Mouse (Mus musculus) MEL (cell line): ENCODE data around the gene Rgs12. TPM values are rescaled to one million over a fixed set of nuclear protein-coding genes. Genes with fewer than 3 reads are reported as not detected.
A peak's percentile ranks its signal among the peaks of the same experiment; 100 is the strongest.

ENCODE experiments used
- DNase-seq: peaks from one replicate; pipeline ENCODE4 v3.0.0; 2011; ENCODE audit warnings: low read depth, low spot score
- H3K27ac ChIP-seq: 2 replicates; pipeline ENCODE4 v1.5.1; 2012; ENCODE audit warnings: low read depth, mild to moderate bottlenecking, control low read depth, low read length, moderate library complexity; ENCODE audit not compliant: control insufficient read depth
- H3K27me3 ChIP-seq, 2 experiments: fragments of 150-350 bp in 1 of 2; sonication (generic) in 1 of 2; 2 replicates each; pipeline ENCODE4 v1.6.1; 2012; ENCODE audit warnings: low read length in 2 of 2, mild to moderate bottlenecking in 2 of 2, improper control_type of control experiment in 1 of 2, moderate library complexity in 1 of 2; ENCODE audit not compliant: insufficient read depth in 2 of 2, control insufficient read depth in 1 of 2
- H3K36me3 ChIP-seq, 2 experiments: 2 replicates each; pipeline ENCODE4 v1.6.1; 2012 to 2014; ENCODE audit warnings: low read length in 2 of 2, improper control_type of control experiment in 1 of 2, inconsistent platforms in 1 of 2, mild to moderate bottlenecking in 1 of 2; ENCODE audit not compliant: insufficient read depth in 2 of 2, control insufficient read depth in 1 of 2
- H3K4me1 ChIP-seq, 2 experiments: fragments of 150-350 bp in 1 of 2; sonication (generic) in 1 of 2; 2 replicates each; pipeline ENCODE4 v1.6.1; 2012; ENCODE audit warnings: low read length in 2 of 2, improper control_type of control experiment in 1 of 2, mild to moderate bottlenecking in 1 of 2; ENCODE audit not compliant: insufficient read depth in 2 of 2, control insufficient read depth in 1 of 2
- H3K4me3 ChIP-seq, 2 experiments: fragments of 150-350 bp in 1 of 2; sonication (generic) in 1 of 2; 2 replicates each; pipeline ENCODE4 v1.5.1; 2012; ENCODE audit warnings: low read depth in 2 of 2, low read length in 2 of 2, mild to moderate bottlenecking in 2 of 2, moderate library complexity in 2 of 2, control low read depth in 1 of 2, improper control_type of control experiment in 1 of 2; ENCODE audit not compliant: control insufficient read depth in 1 of 2, insufficient read depth in 1 of 2
- H3K79me2 ChIP-seq: 2 replicates; pipeline ENCODE4 v1.6.1; 2012; ENCODE audit warnings: mild to moderate bottlenecking, low read length, moderate library complexity; ENCODE audit not compliant: control insufficient read depth, poor library complexity, insufficient read depth
- H3K9ac ChIP-seq: 2 replicates; pipeline ENCODE4 v1.6.1; 2012; ENCODE audit warnings: low read depth, mild to moderate bottlenecking, control low read depth, low read length, moderate library complexity; ENCODE audit not compliant: control insufficient read depth, poor library complexity, severe bottlenecking
- H3K9me3 ChIP-seq: fragments of 150-350 bp; sonication (generic); replicated peaks from 2 replicates; pipeline ENCODE4 v1.6.1; 2012; ENCODE audit warnings: mild to moderate bottlenecking, low read length, improper control_type of control experiment, moderate library complexity; ENCODE audit not compliant: insufficient read depth
- CHD1 ChIP-seq: IDR thresholded peaks from 2 replicates; pipeline ENCODE4 v1.6.1; 2012; ENCODE audit warnings: low read depth, mild to moderate bottlenecking, inconsistent platforms, low read length, improper control_type of control experiment
- CTCF ChIP-seq, 3 experiments: IDR thresholded peaks in 2 of 3; conservative IDR thresholded peaks in 1 of 3; 2 replicates each; pipeline ENCODE4 v1.5.1; 2011 to 2012; ENCODE audit warnings: low read length in 3 of 3, low read depth in 2 of 3, mild to moderate bottlenecking in 2 of 3, improper control_type of control experiment in 1 of 3, inconsistent platforms in 1 of 3, mixed read lengths in 1 of 3, moderate library complexity in 1 of 3; ENCODE audit not compliant: control insufficient read depth in 1 of 3, insufficient read depth in 1 of 3, poor library complexity in 1 of 3, severe bottlenecking in 1 of 3
- EP300 ChIP-seq, 2 experiments: IDR thresholded peaks; 2 replicates each; pipeline ENCODE4 v1.6.1; 2011; ENCODE audit warnings: improper control_type of control experiment in 2 of 2, low read length in 2 of 2, low read depth in 1 of 2, mild to moderate bottlenecking in 1 of 2
- ETS1 ChIP-seq: IDR thresholded peaks from 2 replicates; pipeline ENCODE4 v1.6.1; 2012; ENCODE audit warnings: low read depth, mild to moderate bottlenecking, inconsistent platforms, low read length, improper control_type of control experiment, moderate library complexity
- GABPA ChIP-seq: IDR thresholded peaks from 2 replicates; pipeline ENCODE4 v1.6.1; 2012; ENCODE audit warnings: low read depth, mild to moderate bottlenecking, inconsistent platforms, low read length, improper control_type of control experiment, moderate library complexity
- GATA1 ChIP-seq: IDR thresholded peaks from 2 replicates; pipeline ENCODE4 v1.6.1; 2011; ENCODE audit warnings: low read depth, low read length, improper control_type of control experiment
- HCFC1 ChIP-seq: IDR thresholded peaks from 2 replicates; pipeline ENCODE4 v1.6.1; 2012; ENCODE audit warnings: low read depth, mild to moderate bottlenecking, inconsistent platforms, low read length, improper control_type of control experiment, moderate library complexity
- JUND ChIP-seq: IDR thresholded peaks from 2 replicates; pipeline ENCODE4 v1.6.1; 2011; ENCODE audit warnings: low read depth, mild to moderate bottlenecking, improper control_type of control experiment, low read length
- KAT2A ChIP-seq: conservative IDR thresholded peaks from 2 replicates; pipeline ENCODE4 v1.6.1; 2012; ENCODE audit warnings: low read depth, low read length, improper control_type of control experiment, inconsistent platforms
- MXI1 ChIP-seq: IDR thresholded peaks from 2 replicates; pipeline ENCODE4 v1.6.1; 2011; ENCODE audit warnings: mild to moderate bottlenecking, low read depth, low read length, improper control_type of control experiment
- MYC ChIP-seq: IDR thresholded peaks from 2 replicates; pipeline ENCODE4 v1.6.1; 2011; ENCODE audit warnings: low read depth, mild to moderate bottlenecking, low read length, improper control_type of control experiment, moderate library complexity
- NELFE ChIP-seq: IDR thresholded peaks from 2 replicates; pipeline ENCODE4 v1.6.1; 2011; ENCODE audit warnings: low read depth, low read length, improper control_type of control experiment
- POLR2A ChIP-seq, 2 experiments: IDR thresholded peaks; 2 replicates each; pipeline ENCODE4 v1.6.1; 2011 to 2012; ENCODE audit warnings: low read length in 2 of 2, mild to moderate bottlenecking in 2 of 2, control low read depth in 1 of 2, improper control_type of control experiment in 1 of 2, low read depth in 1 of 2, moderate library complexity in 1 of 2; ENCODE audit not compliant: control insufficient read depth in 1 of 2, insufficient read depth in 1 of 2, poor library complexity in 1 of 2
- POLR2AphosphoS2 ChIP-seq: IDR thresholded peaks from 2 replicates; pipeline ENCODE4 v1.6.1; 2011; ENCODE audit warnings: low read length, improper control_type of control experiment
- POLR2AphosphoS5 ChIP-seq: IDR thresholded peaks from 2 replicates; pipeline ENCODE4 v1.6.1; 2012; ENCODE audit warnings: low read depth, borderline replicate concordance, mild to moderate bottlenecking, inconsistent platforms, low read length, moderate library complexity, mixed read lengths
- RAD21 ChIP-seq: IDR thresholded peaks from 2 replicates; pipeline ENCODE4 v1.6.1; 2011; ENCODE audit warnings: mild to moderate bottlenecking, low read depth, low read length, improper control_type of control experiment
- RCOR1 ChIP-seq: IDR thresholded peaks from 2 replicates; pipeline ENCODE4 v1.6.1; 2012; ENCODE audit warnings: low read depth, mild to moderate bottlenecking, inconsistent platforms, low read length, improper control_type of control experiment
- SIN3A ChIP-seq: IDR thresholded peaks from 2 replicates; pipeline ENCODE4 v1.6.1; 2012; ENCODE audit warnings: low read length, improper control_type of control experiment, inconsistent platforms
- SMC3 ChIP-seq: IDR thresholded peaks from 2 replicates; pipeline ENCODE4 v1.6.1; 2011; ENCODE audit warnings: low read depth, low read length, improper control_type of control experiment
- TBP ChIP-seq: IDR thresholded peaks from 2 replicates; pipeline ENCODE4 v1.8.0; 2011; ENCODE audit warnings: low read depth, low read length, improper control_type of control experiment
- TCF12 ChIP-seq: IDR thresholded peaks from 2 replicates; pipeline ENCODE4 v1.6.1; 2014; ENCODE audit warnings: low read depth, mild to moderate bottlenecking, inconsistent platforms, low read length, improper control_type of control experiment, moderate library complexity
- UBTF ChIP-seq: IDR thresholded peaks from 2 replicates; pipeline ENCODE4 v1.6.1; 2012; ENCODE audit warnings: low read depth, mild to moderate bottlenecking, inconsistent platforms, low read length, improper control_type of control experiment, moderate library complexity, borderline replicate concordance; ENCODE audit not compliant: insufficient read depth
- USF2 ChIP-seq, 2 experiments: IDR thresholded peaks; 2 replicates each; pipeline ENCODE4 v1.6.1; 2011 to 2012; ENCODE audit warnings: improper control_type of control experiment in 2 of 2, low read length in 2 of 2, borderline replicate concordance in 1 of 2, inconsistent platforms in 1 of 2, low read depth in 1 of 2, mild to moderate bottlenecking in 1 of 2; ENCODE audit not compliant: insufficient read depth in 1 of 2
- ZKSCAN1 ChIP-seq: IDR thresholded peaks from 2 replicates; pipeline ENCODE4 v1.6.1; 2012; ENCODE audit warnings: low read depth, mild to moderate bottlenecking, inconsistent platforms, low read length, improper control_type of control experiment, moderate library complexity
- ZNF384 ChIP-seq: IDR thresholded peaks from 2 replicates; pipeline ENCODE4 v1.6.1; 2012; ENCODE audit warnings: low read depth, mild to moderate bottlenecking, inconsistent platforms, low read length, improper control_type of control experiment
- polyA plus RNA-seq, 2 experiments: library from polyadenylated mRNA; stranded (reverse) in 1 of 2; unstranded in 1 of 2; fragments of >175 nt in 1 of 2; fragments of >200 nt in 1 of 2; gene quantifications; 2 replicates each; pipeline versions ENCODE4 v1.2.1 to v1.2.4; 2012; ENCODE audit warnings: low replicate concordance in 2 of 2, low read depth in 1 of 2; ENCODE audit not compliant: insufficient read length in 2 of 2, insufficient read depth in 1 of 2, missing spikeins in 1 of 2
- total RNA-seq: library from RNA; depleted of rRNA; stranded (reverse); fragments of 300-350 nt; gene quantifications from 2 replicates; pipeline ENCODE4 v1.2.3, GENCODE M21; 2012

The Rgs12 gene
- total and polyA plus RNA-seq, 3 experiments: 11.9 to 15.4 TPM; not detected in 1

- Histone ChIP-seq H3K36me3 (peaks cover 0 to 4% of the 10 kb centered on the region in 2 experiments; a peak in 2 of 4 replicates), H3K27me3 (no peaks in the 10 kb centered on the region), H3K9ac (no peak overlapping the region), H3K79me2 (no peaks in the 10 kb centered on the region), H3K4me1 (peaks cover 0 to 9% of the 10 kb centered on the region in 2 experiments; a peak in 3 of 4 replicates), H3K4me3 (no peak overlapping the region), H3K27ac (no peak overlapping the region), H3K9me3 (no peaks in the 10 kb centered on the region)
- no peak for TF ChIP-seq JUND
- TF ChIP-seq MXI1: no peak
- TF ChIP-seq CTCF (IDR thresholded peaks at IDR 0.05 in 2 of 3, conservative IDR thresholded peaks at IDR 0.05 in 1 of 3; ENCODE audit: control insufficient read depth in 1 of 3, insufficient read depth in 1 of 3, low read depth in 2 of 3, low read length in 3 of 3, poor library complexity in 1 of 3, severe bottlenecking in 1 of 3): no peak
- TF ChIP-seq SMC3: no peak
- no peak for TF ChIP-seq CHD1
- no peak for TF ChIP-seq ZNF384
- no peak for TF ChIP-seq EP300 (IDR thresholded peaks at IDR 0.05; ENCODE audit: low read depth in 1 of 2, low read length in 2 of 2)
- no peak for TF ChIP-seq ZKSCAN1
- TF ChIP-seq POLR2AphosphoS2: no peak
- TF ChIP-seq ETS1: no peak
- no peak for TF ChIP-seq UBTF
- no peak for TF ChIP-seq TBP
- no peak for TF ChIP-seq TCF12
- TF ChIP-seq POLR2A (IDR thresholded peaks at IDR 0.05; ENCODE audit: control insufficient read depth in 1 of 2, insufficient read depth in 1 of 2, low read depth in 1 of 2, low read length in 2 of 2, poor library complexity in 1 of 2): no peak
- TF ChIP-seq SIN3A: no peak
- no peak for TF ChIP-seq POLR2AphosphoS5
- no peak for TF ChIP-seq RAD21
- TF ChIP-seq USF2 (IDR thresholded peaks at IDR 0.05; ENCODE audit: borderline replicate concordance in 1 of 2, insufficient read depth in 1 of 2, low read depth in 1 of 2, low read length in 2 of 2): no peak
- TF ChIP-seq KAT2A: no peak
- no peak for TF ChIP-seq RCOR1
- peak; percentile 27 for DNase-seq
Observed at GRCm38 (mm10) chr5:35001144-35001543, 51.9 kb downstream of the Rgs12 start.

- no peak for TF ChIP-seq NELFE
- no peak for TF ChIP-seq ZNF384
- TF ChIP-seq UBTF: no peak
- no peak for TF ChIP-seq GABPA
- no peak for TF ChIP-seq POLR2AphosphoS2
- no peak for TF ChIP-seq TBP
- no peak for TF ChIP-seq GATA1
- no peak for TF ChIP-seq HCFC1
- TF ChIP-seq MYC: no peak
- no peak for TF ChIP-seq USF2 (IDR thresholded peaks at IDR 0.05; ENCODE audit: borderline replicate concordance in 1 of 2, insufficient read depth in 1 of 2, low read depth in 1 of 2, low read length in 2 of 2)
- no peak for TF ChIP-seq EP300 (IDR thresholded peaks at IDR 0.05; ENCODE audit: low read depth in 1 of 2, low read length in 2 of 2)
- no peak overlapping the region for H3K27ac ChIP-seq
- no peaks in the 10 kb centered on the region for H3K79me2 ChIP-seq
- no peak overlapping the region for H3K4me3 ChIP-seq
- H3K9ac ChIP-seq: no peak overlapping the region
- H3K9me3 ChIP-seq: no peaks in the 10 kb centered on the region
- H3K4me1 ChIP-seq: peaks cover 0 to 6% of the 10 kb centered on the region in 2 experiments; a peak in 2 of 4 replicates
- no peaks in the 10 kb centered on the region for H3K27me3 ChIP-seq
- H3K36me3 ChIP-seq: peaks cover 0 to 4% of the 10 kb centered on the region in 2 experiments; a peak in 2 of 4 replicates
- DNase-seq: no peak
Observed at GRCm38 (mm10) chr5:35003611-35004162, 54.4 kb downstream of the Rgs12 start.
